Mouse (Mus musculus) kidney, postnatal 0 days (tissue): ENCODE results near the gene Arl2bp. TPM values are rescaled to one million over a fixed set of nuclear protein-coding genes. Genes with fewer than 3 reads are reported as not detected.
A peak's percentile ranks its signal among the peaks of the same experiment; 100 is the strongest.

Experiments
- ATAC-seq: fragments of 200-750 bp; cut with Nextera tagmentation; replicated peaks from 2 replicates; pipeline ENCODE4 v1.8.0; 2017; ENCODE audit warnings: low read depth, moderate number of reproducible peaks, moderate TSS enrichment, moderate library complexity; ENCODE audit not compliant: low FRiP score
- DNase-seq: peaks from one replicate; pipeline ENCODE4 v3.0.0-alpha.2; 2016; ENCODE audit warnings: low spot score
- H3K27ac ChIP-seq: fragments of 300-500 bp; sonication (generic); 2 replicates; pipeline ENCODE4 v1.5.1; 2014; ENCODE audit warnings: mild to moderate bottlenecking
- H3K27me3 ChIP-seq: fragments of 300-500 bp; sonication (generic); 2 replicates; pipeline ENCODE4 v1.6.1; 2014; ENCODE audit warnings: low read length, mixed read lengths; ENCODE audit not compliant: insufficient read depth
- H3K36me3 ChIP-seq: fragments of 300-500 bp; sonication (generic); 2 replicates; pipeline ENCODE4 v1.6.1; 2014; ENCODE audit warnings: low read length, mixed read lengths; ENCODE audit not compliant: insufficient read depth
- H3K4me1 ChIP-seq: fragments of 300-500 bp; sonication (generic); replicated peaks from 2 replicates; pipeline ENCODE4 v1.6.1; 2014; ENCODE audit warnings: antibody characterized with exemption, low read length, mixed read lengths; ENCODE audit not compliant: insufficient read depth
- H3K4me2 ChIP-seq: fragments of 300-500 bp; sonication (generic); 2 replicates; pipeline ENCODE4 v1.6.1; 2014; ENCODE audit warnings: mild to moderate bottlenecking, low read length, moderate library complexity, mixed read lengths
- H3K4me3 ChIP-seq: fragments of 300-500 bp; sonication (generic); replicated peaks from 2 replicates; pipeline ENCODE4 v1.5.1; 2014; ENCODE audit warnings: low read depth, low read length
- H3K9ac ChIP-seq: fragments of 300-500 bp; sonication (generic); 2 replicates; pipeline ENCODE4 v1.6.1; 2014; ENCODE audit warnings: low read depth, low read length
- H3K9me3 ChIP-seq: fragments of 300-500 bp; sonication (generic); replicated peaks from 2 replicates; pipeline ENCODE4 v1.6.1; 2016; ENCODE audit warnings: low read length, inconsistent platforms, mixed read lengths
- CTCF ChIP-seq: IDR thresholded peaks from 2 replicates; pipeline ENCODE4 v1.5.1; 2016; ENCODE audit warnings: antibody characterized with exemption, low read depth, mild to moderate bottlenecking, moderate library complexity
- WGBS: fragments of 180-500 bp; shearing (Covaris S2); extraction: QIAGEN DNeasy Blood & Tissue Kit; methylation state at CpG from one replicate; pipeline ENCODE4 v1.1.7; 2014; 5-methylcytosine and 5-hydroxymethylcytosine counted together
- polyA plus RNA-seq: library from polyadenylated mRNA; unstranded; fragments of >200 nt; fragmentation: Nextera tagmentation; extraction: Ambion mirVana; gene quantifications from 2 replicates; pipeline ENCODE4 v1.2.1, GENCODE M21; 2015

The Arl2bp gene
- polyA plus RNA-seq, 1 experiment from 2014 or later, result 127 TPM

DNA sequence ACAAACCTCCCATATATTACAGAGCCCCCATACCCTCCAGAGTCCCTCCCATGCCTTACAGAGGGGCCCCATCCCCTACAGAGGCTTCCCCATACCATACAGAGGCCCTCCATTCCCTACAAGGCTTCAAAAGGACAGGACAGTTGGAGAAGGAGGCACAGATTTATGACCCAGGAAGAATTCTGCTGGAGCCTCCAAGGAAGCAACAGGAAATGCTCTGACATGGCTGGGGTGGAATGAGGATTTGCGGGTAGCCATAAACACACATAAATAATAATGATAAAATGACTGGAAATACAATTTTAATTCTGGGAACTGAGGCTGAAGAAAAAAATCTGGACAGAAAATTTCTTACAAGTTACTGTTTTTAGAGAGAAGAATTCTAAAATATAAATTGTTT is 50.4 kb downstream of the Arl2bp start:
- no peak for ATAC-seq
- Histone ChIP-seq H3K4me1 (no peaks in the 10 kb centered on the region), H3K4me3 (no peak overlapping the region), H3K9ac (no peak overlapping the region), H3K27ac (0 out of 2 replicates have a peak overlapping the region, but pooled peaks have one; percentile 50), H3K27me3 (no peaks in the 10 kb centered on the region), H3K4me2 (no peak overlapping the region), H3K9me3 (no peaks in the 10 kb centered on the region), H3K36me3 (no peaks in the 10 kb centered on the region)
- DNase-seq, result peak; percentile 84
- 56% methylated on average over 1 of the region's 1 CpGs for WGBS
- TF ChIP-seq CTCF, result no peak

Other genes starting within 250 kb of the Arl2bp start
- 0.23 and 0.28 TPM in 2 replicates for gene Nlrc5, start 232.2 kb upstream of the Arl2bp start, polyA plus RNA-seq
- gene Cpne2, start 133.6 kb upstream of the Arl2bp start, polyA plus RNA-seq, result 11.4 and 12.9 TPM in 2 replicates
- gene Rspry1, start 64.7 kb upstream of the Arl2bp start, polyA plus RNA-seq, result 31.0 and 33.1 TPM in 2 replicates
- 64.1 and 72.0 TPM in 2 replicates for gene Fam192a, start 64.6 kb upstream of the Arl2bp start, polyA plus RNA-seq
- gene Pllp, start 29.7 kb downstream of the Arl2bp start, polyA plus RNA-seq, result 16.6 and 17.5 TPM in 2 replicates
- gene Ccl22, start 79.0 kb downstream of the Arl2bp start, polyA plus RNA-seq, result not detected in 2 replicates
- gene Cx3cl1, start 105.4 kb downstream of the Arl2bp start, polyA plus RNA-seq, result 21.5 and 23.4 TPM in 2 replicates
- gene Ccl17, start 143.9 kb downstream of the Arl2bp start, polyA plus RNA-seq, result 0.69 and 1.2 TPM in 2 replicates
- 101 and 108 TPM in 2 replicates for gene Coq9, start 171.7 kb downstream of the Arl2bp start, polyA plus RNA-seq
- gene Ciapin1, start 171.8 kb downstream of the Arl2bp start, polyA plus RNA-seq, result 112 and 129 TPM in 2 replicates
- 129 and 132 TPM in 2 replicates for gene Polr2c, start 190.8 kb downstream of the Arl2bp start, polyA plus RNA-seq
- gene Dok4, start 209.7 kb downstream of the Arl2bp start, polyA plus RNA-seq, result 25.2 TPM in 2 replicates